Mouse (Mus musculus): Measurements from ENCODE around the gene 6430548M08Rik. TPM values are rescaled to one million over a fixed set of nuclear protein-coding genes. Genes with fewer than 3 reads are reported as not detected.

Gene 6430548M08Rik
- polyA plus RNA-seq, 1 experiment = 40.4 TPM

GRCm38 (mm10) chr8:120079361-120079760 lies 34.6 kb upstream of the 6430548M08Rik start:
- TF ChIP-seq POLR2A (IDR thresholded peaks at IDR 0.05; ENCODE audit: borderline replicate concordance, low read depth, low read length) (no peak), CTCF (IDR thresholded peaks at IDR 0.05; ENCODE audit: low read depth, low read length) (no peak)
- Histone ChIP-seq H3K4me3 (ENCODE audit: insufficient read depth, low read length) (no peak overlapping the region), H3K4me1 (ENCODE audit: control insufficient read depth, insufficient read depth, low read length) (no peaks in the 10 kb centered on the region), H3K27ac (ENCODE audit: insufficient read depth, low read depth, low read length) (no peak overlapping the region)

- Histone ChIP-seq H3K4me1 (ENCODE audit: control insufficient read depth, insufficient read depth, low read length) (no peaks in the 10 kb centered on the region), H3K4me3 (ENCODE audit: insufficient read depth, low read length) (no peak overlapping the region), H3K27ac (ENCODE audit: insufficient read depth, low read depth, low read length) (no peak overlapping the region)
- TF ChIP-seq POLR2A (IDR thresholded peaks at IDR 0.05; ENCODE audit: borderline replicate concordance, low read depth, low read length) = no peak
- no peak for TF ChIP-seq CTCF (IDR thresholded peaks at IDR 0.05; ENCODE audit: low read depth, low read length)
These were observed 30.7 kb upstream of the 6430548M08Rik start for GRCm38 (mm10) chr8:120083261-120083660.

DNA sequence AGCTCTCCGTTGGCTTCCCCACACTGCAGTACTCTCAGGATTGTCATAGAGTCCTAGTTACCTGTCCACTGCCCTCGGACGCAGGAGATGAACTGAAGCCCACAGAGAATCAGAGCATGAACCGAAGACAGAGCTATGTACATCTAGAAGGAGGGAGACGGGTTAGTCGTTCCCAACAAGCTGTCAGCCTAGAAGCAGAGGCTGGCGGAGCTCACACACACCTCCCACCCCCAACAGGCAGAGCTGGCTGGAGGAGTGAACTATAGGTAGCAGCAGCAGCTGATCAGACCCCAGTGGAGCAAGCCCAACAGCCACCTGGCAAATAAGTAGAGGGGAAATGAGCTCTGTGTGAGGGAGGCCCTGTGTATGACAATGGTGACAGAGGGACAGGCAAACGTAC lies 29.2 kb upstream of the 6430548M08Rik start:
- no peak for TF ChIP-seq CTCF (IDR thresholded peaks at IDR 0.05; ENCODE audit: low read depth, low read length)
- no peak for TF ChIP-seq POLR2A (IDR thresholded peaks at IDR 0.05; ENCODE audit: borderline replicate concordance, low read depth, low read length)
- H3K4me1 ChIP-seq (ENCODE audit: control insufficient read depth, insufficient read depth, low read length) = no peaks in the 10 kb centered on the region
- H3K4me3 ChIP-seq (ENCODE audit: insufficient read depth, low read length) = no peak overlapping the region
- H3K27ac ChIP-seq (ENCODE audit: insufficient read depth, low read depth, low read length) = no peak overlapping the region

GRCm38 (mm10) chr8:120089511-120089910 lies 24.4 kb upstream of the 6430548M08Rik start:
- Histone ChIP-seq H3K4me1 (ENCODE audit: control insufficient read depth, insufficient read depth, low read length) (peaks cover 8% of the 10 kb centered on the region), H3K4me3 (ENCODE audit: insufficient read depth, low read length) (no peak overlapping the region), H3K27ac (ENCODE audit: insufficient read depth, low read depth, low read length) (no peak overlapping the region)
- TF ChIP-seq POLR2A (IDR thresholded peaks at IDR 0.05; ENCODE audit: borderline replicate concordance, low read depth, low read length) (no peak), CTCF (IDR thresholded peaks at IDR 0.05; ENCODE audit: low read depth, low read length) (no peak)

DNA sequence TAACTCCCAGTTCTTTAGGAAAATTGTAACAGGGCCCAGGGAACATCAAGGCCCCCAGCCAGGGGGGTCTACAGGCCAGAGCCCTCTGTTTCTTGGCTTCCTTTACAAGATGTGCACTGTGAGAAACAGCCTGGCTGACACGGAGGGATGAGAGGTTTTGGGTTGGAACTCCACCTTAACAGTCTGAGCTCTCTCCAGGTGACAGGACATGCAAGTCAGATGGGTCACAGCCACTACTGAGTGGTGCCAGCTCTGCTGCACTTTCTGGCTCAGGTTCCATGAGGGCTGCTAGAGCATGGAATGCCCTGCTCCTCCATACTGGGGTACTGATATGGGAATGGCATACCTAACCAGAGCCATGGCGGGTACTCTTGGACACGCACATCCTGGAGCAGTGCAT lies 22.9 kb upstream of the 6430548M08Rik start:
- TF ChIP-seq CTCF (IDR thresholded peaks at IDR 0.05; ENCODE audit: low read depth, low read length) (no peak), POLR2A (IDR thresholded peaks at IDR 0.05; ENCODE audit: borderline replicate concordance, low read depth, low read length) (no peak)
- no peak overlapping the region for H3K27ac ChIP-seq (ENCODE audit: insufficient read depth, low read depth, low read length)
- H3K4me1 ChIP-seq (ENCODE audit: control insufficient read depth, insufficient read depth, low read length) = peaks cover 22% of the 10 kb centered on the region
- no peak overlapping the region for H3K4me3 ChIP-seq (ENCODE audit: insufficient read depth, low read length)

DNA sequence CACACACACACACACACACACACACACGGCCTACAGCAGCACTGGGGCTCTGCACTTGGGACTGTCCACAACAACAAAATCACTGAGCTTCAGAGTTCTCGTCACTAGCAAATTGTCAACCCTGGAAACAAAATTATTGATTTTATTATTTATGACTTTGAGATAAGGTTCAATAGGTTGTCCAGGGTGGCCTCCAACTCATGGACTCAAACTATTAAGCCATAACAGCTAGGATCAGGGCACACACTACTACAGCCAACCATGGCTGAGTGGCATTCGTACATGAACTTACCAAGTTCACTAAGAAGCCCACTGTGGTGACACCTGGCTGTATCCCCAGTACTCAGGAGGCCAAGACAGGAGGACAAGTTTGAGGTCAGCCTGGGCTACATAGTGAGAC lies 20.8 kb upstream of the 6430548M08Rik start:
- no peak overlapping the region for H3K4me3 ChIP-seq (ENCODE audit: insufficient read depth, low read length)
- TF ChIP-seq CTCF (IDR thresholded peaks at IDR 0.05; ENCODE audit: low read depth, low read length) = no peak
- TF ChIP-seq POLR2A (IDR thresholded peaks at IDR 0.05; ENCODE audit: borderline replicate concordance, low read depth, low read length) = no peak
- H3K4me1 ChIP-seq (ENCODE audit: control insufficient read depth, insufficient read depth, low read length) = peaks cover 33% of the 10 kb centered on the region
- H3K27ac ChIP-seq (ENCODE audit: insufficient read depth, low read depth, low read length) = no peak overlapping the region

DNA sequence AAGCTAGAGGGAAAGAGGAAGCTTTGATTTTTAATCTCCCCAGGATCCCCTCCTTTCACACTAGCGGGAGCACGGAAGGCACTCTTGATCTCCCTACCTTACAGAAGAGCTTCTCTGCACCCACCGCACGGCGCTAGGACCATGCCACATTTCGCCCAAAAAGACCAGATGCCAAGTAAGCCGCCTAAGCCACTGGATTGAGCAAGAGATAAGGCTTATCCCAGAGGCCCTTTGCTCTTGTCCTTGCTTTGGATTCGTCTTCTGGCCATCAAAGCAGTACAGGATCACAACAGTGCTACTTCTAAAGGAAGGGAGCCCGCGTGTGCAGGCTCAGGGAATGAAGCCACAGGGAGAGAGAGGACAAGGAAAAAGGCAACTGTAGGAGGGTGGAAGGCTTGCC lies 19.2 kb upstream of the 6430548M08Rik start:
- Histone ChIP-seq H3K4me1 (ENCODE audit: control insufficient read depth, insufficient read depth, low read length) (peaks cover 40% of the 10 kb centered on the region), H3K4me3 (ENCODE audit: insufficient read depth, low read length) (no peak overlapping the region), H3K27ac (ENCODE audit: insufficient read depth, low read depth, low read length) (0 out of 2 replicates have a peak overlapping the region, but pooled peaks have one; percentile 26)
- TF ChIP-seq CTCF (IDR thresholded peaks at IDR 0.05; ENCODE audit: low read depth, low read length) = no peak
- no peak for TF ChIP-seq POLR2A (IDR thresholded peaks at IDR 0.05; ENCODE audit: borderline replicate concordance, low read depth, low read length)

GRCm38 (mm10) chr8:120096486-120096885 lies 17.5 kb upstream of the 6430548M08Rik start:
- no peak for TF ChIP-seq CTCF (IDR thresholded peaks at IDR 0.05; ENCODE audit: low read depth, low read length)
- no peak for TF ChIP-seq POLR2A (IDR thresholded peaks at IDR 0.05; ENCODE audit: borderline replicate concordance, low read depth, low read length)
- Histone ChIP-seq H3K4me3 (ENCODE audit: insufficient read depth, low read length) (no peak overlapping the region), H3K27ac (ENCODE audit: insufficient read depth, low read depth, low read length) (no peak overlapping the region), H3K4me1 (ENCODE audit: control insufficient read depth, insufficient read depth, low read length) (peaks cover 43% of the 10 kb centered on the region)

DNA sequence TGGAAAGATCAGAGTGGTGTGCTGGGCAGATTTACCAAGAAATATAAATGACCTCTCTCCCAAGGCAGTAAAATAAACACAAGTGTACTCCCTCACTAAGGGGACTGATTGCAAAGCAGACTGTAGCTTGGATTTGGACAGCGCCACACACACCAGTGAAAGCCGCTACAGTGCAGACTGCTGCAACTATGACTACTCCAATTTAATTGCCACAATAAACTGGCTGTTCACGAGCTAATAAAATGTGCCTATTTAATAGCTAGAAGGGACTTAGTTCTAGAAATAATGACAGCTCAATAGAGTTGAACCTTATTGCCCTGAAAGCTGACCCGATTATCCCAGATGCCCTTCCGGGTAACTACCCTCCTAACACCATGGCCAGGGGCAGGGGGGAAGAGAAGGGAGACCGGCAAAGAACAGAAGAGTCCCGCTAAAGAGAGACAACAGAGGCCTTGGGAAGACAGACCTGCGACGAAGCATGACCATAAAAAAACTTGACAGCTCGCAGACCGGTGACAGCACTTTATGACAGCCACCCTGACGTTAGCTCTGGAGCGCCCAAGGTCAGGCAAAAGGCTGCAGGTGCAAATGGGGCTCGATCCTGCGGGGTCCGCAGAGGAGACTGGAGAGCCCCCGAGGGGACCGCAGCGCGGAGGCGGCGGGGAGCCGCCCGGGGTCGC lies 13.4 kb upstream of the 6430548M08Rik start:
- Histone ChIP-seq H3K4me3 (ENCODE audit: insufficient read depth, low read length) (peak overlapping the region; percentile 89), H3K4me1 (ENCODE audit: control insufficient read depth, insufficient read depth, low read length) (peaks cover 54% of the 10 kb centered on the region), H3K27ac (ENCODE audit: insufficient read depth, low read depth, low read length) (peak overlapping the region; percentile 85)
- no peak for TF ChIP-seq POLR2A (IDR thresholded peaks at IDR 0.05; ENCODE audit: borderline replicate concordance, low read depth, low read length)
- TF ChIP-seq CTCF (IDR thresholded peaks at IDR 0.05; ENCODE audit: low read depth, low read length) = no peak

DNA sequence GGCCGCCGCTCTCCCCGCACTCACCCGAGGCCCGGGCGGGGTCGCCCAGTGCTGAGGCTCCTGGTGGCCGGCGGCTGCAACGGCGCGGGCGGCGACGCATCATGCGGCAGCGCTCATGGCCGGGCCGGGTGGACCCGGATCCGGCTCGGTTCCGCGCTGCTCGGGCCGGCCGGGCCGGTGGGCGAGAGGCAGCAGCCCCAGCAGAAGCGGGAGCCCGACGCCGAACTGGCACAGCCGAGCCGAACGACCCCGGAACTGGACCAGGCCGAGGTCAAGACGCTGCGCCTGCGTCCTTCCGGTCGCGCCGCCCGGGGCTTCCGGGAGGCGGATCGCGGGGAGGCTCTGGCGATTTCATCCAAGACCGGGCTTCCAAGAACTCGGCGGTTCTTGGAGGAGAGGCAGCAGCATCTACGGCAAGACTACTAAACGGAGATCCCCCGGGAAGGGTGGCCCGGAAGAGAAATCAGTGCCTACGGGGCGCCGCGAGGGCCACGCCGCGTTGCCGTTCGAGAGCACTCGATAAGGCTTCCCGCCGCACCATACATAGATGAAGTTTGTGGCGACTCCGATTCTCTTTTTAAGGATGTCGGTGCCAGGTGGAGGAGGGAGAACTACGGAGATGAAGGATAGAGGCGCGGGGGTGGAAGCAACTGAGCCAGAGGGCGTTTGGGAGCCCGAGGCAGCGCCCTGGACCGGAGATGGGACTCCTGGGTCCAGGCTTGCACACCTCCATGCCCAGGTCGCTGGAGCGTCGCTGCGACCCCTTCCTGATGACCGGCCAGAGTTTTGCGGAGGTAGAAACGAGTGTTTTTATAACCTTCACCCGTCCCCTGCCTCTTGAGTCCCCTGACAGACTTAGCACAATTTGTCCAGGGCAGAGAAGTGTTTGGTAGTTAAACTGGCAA lies 12.6 kb upstream of the 6430548M08Rik start, which contains the start of gene Zdhhc7:
Zdhhc7 (minus strand) TSS at position 415 of the 905 bp plus-strand sequence.
- Histone ChIP-seq H3K27ac (ENCODE audit: insufficient read depth, low read depth, low read length) (peak within 1 kb of the TSS; percentile 85), H3K4me1 (ENCODE audit: control insufficient read depth, insufficient read depth, low read length) (peaks cover 48% of the 10 kb centered on the region), H3K4me3 (ENCODE audit: insufficient read depth, low read length) (peak within 1 kb of the TSS; percentile 89)
- TF ChIP-seq POLR2A (IDR thresholded peaks at IDR 0.05; ENCODE audit: borderline replicate concordance, low read depth, low read length) = no peak
- no peak for TF ChIP-seq CTCF (IDR thresholded peaks at IDR 0.05; ENCODE audit: low read depth, low read length)
